Mouse (Mus musculus) gastrocnemius, adult 18-20 months (tissue): Measurements from ENCODE around the gene Slc16a7. TPM values are rescaled to one million over a fixed set of nuclear protein-coding genes. Genes with fewer than 3 reads are reported as not detected.

ENCODE experiments used
- DNase-seq: peaks from one replicate; pipeline ENCODE4 v3.0.0; 2021; ENCODE audit warnings: low spot score
- total RNA-seq, 2 experiments: library from RNA; stranded (reverse); gene quantifications; 2 replicates each; pipeline ENCODE4 v1.2.3; 2021

Gene Slc16a7
- total RNA-seq, 2 experiments from 2014 or later: 1.3 TPM

- no peak for DNase-seq
These were observed 65.0 kb downstream of the Slc16a7 start for GRCm38 (mm10) chr10:125324149-125324834.

- DNase-seq: no peak
These were observed 67.5 kb downstream of the Slc16a7 start for GRCm38 (mm10) chr10:125321446-125322428.

- DNase-seq: peak; percentile 9
These were observed 71.9 kb downstream of the Slc16a7 start for GRCm38 (mm10) chr10:125317317-125317716.

- DNase-seq: no peak
These were observed 78.4 kb downstream of the Slc16a7 start for GRCm38 (mm10) chr10:125310855-125311254.

GRCm38 (mm10) chr10:125298036-125298435, 91.2 kb downstream of the Slc16a7 start:
- DNase-seq: no peak

GRCm38 (mm10) chr10:125290320-125290719, 98.9 kb downstream of the Slc16a7 start:
- DNase-seq: no peak

- DNase-seq: no peak
These were observed 100.7 kb downstream of the Slc16a7 start for GRCm38 (mm10) chr10:125288560-125288959.

- DNase-seq: no peak
These were observed 103.9 kb downstream of the Slc16a7 start for GRCm38 (mm10) chr10:125285386-125285785.

GRCm38 (mm10) chr10:125275149-125275848, 114.0 kb downstream of the Slc16a7 start:
- no peak for DNase-seq

- no peak for DNase-seq
These were observed 114.6 kb downstream of the Slc16a7 start for GRCm38 (mm10) chr10:125274519-125275148.

- no peak for DNase-seq
These were observed 115.5 kb downstream of the Slc16a7 start for GRCm38 (mm10) chr10:125273759-125274158.

GRCm38 (mm10) chr10:125271448-125271847, 117.8 kb downstream of the Slc16a7 start:
- no peak for DNase-seq

- DNase-seq: no peak
These were observed 119.0 kb downstream of the Slc16a7 start for GRCm38 (mm10) chr10:125270266-125270665.

- DNase-seq: no peak
These were observed 122.9 kb downstream of the Slc16a7 start for GRCm38 (mm10) chr10:125266322-125266721.

GRCm38 (mm10) chr10:125265901-125266300, 123.4 kb downstream of the Slc16a7 start:
- DNase-seq: no peak

GRCm38 (mm10) chr10:125265467-125265866, 123.8 kb downstream of the Slc16a7 start:
- DNase-seq: no peak

- DNase-seq: peak; percentile 7
These were observed 124.3 kb downstream of the Slc16a7 start for GRCm38 (mm10) chr10:125264938-125265337.

GRCm38 (mm10) chr10:125255904-125256303, 133.4 kb downstream of the Slc16a7 start:
- DNase-seq: no peak

GRCm38 (mm10) chr10:125214536-125214935, 174.7 kb downstream of the Slc16a7 start:
- no peak for DNase-seq

GRCm38 (mm10) chr10:125213805-125214204, 175.5 kb downstream of the Slc16a7 start:
- no peak for DNase-seq

- DNase-seq: no peak
These were observed 201.7 kb downstream of the Slc16a7 start for GRCm38 (mm10) chr10:125187544-125187943.
